Mouse (Mus musculus) cerebellum, postnatal 14 days (tissue): Measurements from ENCODE around the gene Krt26.

Experiments
- DNase-seq, 2 experiments: peaks; one replicate each; pipeline ENCODE4 v3.0.0; 2021; ENCODE audit warnings: mixed read lengths in 2 of 2

Gene Krt26

DNA sequence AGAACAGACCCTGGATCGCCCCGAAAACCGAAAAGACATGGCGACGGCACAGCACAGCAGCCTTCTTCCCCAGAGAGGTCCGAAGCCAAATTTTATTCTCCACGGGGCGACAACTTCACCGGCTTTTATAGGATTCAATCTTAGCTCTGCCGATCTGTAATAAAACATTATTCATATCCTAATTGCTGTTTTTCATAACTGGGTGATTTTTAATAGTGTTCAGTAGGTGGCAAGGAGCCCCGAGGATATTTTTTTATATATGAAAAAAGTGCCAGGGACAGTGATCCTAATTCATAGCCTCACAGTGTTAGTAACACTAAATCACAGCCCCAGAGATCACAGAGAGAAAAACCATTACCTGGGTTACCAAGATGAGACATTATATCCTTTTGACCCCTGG is at the start of gene Krt26:
Gene Krt26, minus strand, starts transcription at position 101 of the 400 bp plus-strand sequence.
- DNase-seq = no peak

DNA sequence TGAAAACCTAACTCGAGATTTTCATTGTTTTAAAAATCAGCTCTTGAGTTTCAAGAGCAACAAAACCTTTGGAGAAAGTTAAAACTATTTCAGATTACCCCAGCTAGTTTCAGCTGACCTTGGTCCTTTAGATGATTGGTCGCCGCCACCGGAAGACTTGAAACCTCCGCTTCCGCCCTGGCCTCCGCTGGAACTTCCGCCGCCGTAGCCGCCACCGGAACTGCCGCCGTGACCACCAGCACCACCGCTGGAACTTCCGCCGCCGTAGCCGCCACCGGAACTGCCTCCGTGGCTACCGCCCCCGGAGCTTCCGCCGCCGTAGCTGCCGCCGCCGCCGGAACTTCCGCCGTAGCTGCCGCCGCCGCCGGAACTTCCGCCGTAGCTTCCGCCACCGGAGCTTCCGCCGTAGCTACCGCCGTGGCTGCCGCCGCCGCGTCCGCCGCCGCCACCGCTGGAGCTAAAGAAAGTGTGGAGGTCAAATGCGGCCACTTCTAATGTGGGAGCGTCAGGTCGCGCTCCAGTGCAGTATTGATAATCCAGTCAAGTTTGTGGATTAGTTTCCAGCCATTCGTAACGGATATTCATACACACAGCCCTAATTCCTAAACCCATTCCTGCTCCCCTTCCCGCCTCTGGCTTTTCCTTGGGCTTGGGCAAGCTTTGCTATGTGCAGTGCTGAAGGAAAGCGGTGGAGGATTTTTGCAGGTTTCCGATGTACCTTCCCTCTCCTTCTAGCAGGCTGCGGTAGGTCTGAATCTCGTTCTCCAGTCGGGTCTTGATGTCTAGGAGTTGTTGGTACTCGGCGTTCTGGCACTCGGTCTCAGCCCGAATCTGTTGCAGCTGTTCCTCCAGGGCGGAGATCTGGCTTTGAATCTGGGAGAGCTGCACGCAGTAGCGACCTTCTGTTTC is 48.3 kb upstream of the Krt26 start:
- DNase-seq = peak; percentile 90 to 91

DNA sequence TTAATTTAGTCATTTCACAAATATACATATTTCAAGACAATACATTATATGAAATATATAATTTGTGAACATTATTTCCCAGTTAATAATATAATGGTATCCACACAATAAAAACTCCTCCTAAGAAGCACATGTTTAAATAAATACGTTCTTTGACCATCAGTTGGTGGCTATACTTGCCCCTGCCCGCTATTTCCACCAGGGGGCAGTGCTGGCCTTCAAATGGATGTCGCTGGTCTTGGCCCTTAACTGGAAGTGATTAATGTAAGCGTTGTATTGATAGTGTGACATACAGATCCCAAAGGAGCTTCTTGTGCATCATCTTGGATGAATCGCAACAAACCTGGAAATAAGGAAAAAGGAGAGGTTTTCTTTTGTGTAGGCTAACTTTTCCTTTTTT is 41.8 kb upstream of the Krt26 start:
- DNase-seq = peak; percentile 86 to 90

DNA sequence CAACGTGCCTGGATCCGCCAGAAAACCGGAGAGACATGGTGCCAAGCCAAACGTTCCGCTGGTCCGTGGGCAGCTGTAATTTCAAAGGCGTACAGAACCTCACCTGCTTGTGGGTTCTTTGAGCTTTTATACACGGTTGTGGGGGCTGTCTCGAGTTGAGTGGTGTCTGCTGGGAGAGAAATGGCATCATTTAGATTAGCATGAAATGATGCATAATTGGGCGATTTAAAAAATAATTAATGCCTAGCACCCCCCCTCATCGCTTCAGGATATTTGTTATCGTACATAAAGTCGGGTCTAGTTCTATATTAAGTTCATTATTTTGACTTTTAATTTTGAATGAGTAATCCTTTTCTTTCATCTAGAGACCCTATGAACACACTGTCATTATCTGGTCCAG is 37.0 kb upstream of the Krt26 start, which contains the start of gene Krt28:
Gene Krt28, minus strand, starts transcription at position 101 of the 400 bp plus-strand sequence.
- no peak for DNase-seq

DNA sequence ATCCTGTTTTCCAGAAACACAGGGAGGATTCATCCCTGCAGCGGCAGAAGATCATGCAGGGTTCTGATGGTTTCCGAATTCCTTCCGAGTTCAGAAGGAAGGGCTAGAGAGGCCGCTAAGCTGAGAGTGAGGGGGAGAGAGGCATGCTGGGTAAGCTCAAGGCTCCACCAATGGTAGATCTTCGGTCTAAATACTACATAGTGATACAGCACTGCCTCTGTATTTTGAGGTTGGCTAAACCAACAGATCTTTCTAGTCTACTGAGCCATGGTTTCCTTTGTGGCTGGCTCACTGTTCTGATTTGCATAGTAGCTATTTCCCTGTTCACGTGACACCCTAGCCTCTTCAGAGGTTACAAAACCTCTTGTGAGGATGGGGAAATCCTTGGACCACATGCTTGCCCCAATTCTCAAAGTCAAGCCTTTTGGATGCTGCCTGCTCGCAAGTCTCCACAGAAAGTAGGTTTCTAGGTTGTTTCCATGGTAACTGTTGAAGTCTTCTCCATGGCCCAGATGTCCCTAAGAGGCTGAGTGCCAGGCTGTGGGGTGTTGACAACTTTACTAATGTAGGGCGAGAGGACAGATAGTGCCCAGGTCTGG is 32.2 kb upstream of the Krt26 start:
- DNase-seq = peak; percentile 61 to 69

DNA sequence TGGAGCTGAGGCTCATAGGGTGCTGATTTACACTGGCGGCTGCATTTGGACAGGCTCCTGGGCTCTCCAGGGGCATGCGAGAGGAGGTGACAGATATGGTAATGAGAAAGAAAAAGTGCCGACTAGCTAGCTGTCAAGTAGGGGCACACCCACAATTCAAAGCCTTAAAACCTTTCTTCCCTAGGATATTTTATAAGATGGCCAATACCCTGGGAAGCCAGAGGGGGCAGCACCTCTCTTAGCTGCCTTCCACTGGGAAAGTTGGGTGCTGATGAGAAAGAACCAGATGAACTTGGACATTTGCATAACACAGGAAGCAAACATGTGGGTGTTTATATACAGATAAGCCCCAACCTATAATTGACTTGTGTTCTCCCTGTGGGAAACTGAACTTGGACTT is 31.5 kb upstream of the Krt26 start:
- peak in 1 of 2 experiments; percentile 57 for DNase-seq

DNA sequence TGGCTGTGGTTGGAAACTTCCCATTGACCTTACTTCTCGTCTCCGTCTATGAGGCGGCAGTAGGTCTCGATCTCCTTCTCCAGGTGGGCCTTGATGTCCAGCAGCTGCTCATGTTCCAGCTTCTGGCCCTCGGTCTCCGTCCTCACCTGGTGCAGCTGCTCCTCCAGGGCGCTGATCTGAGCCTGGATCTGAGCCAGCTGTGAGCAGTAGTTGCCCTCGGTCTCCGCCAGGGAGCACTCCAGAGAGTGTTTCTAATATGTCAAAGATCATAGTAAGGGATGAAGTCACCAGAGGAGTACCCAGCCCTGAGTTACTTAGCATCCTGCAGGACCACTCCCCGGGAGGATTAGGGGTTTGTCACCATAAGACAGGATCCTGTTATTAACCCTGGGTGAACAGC is 29.0 kb upstream of the Krt26 start:
- peak in 1 of 2 experiments; percentile 68 for DNase-seq

DNA sequence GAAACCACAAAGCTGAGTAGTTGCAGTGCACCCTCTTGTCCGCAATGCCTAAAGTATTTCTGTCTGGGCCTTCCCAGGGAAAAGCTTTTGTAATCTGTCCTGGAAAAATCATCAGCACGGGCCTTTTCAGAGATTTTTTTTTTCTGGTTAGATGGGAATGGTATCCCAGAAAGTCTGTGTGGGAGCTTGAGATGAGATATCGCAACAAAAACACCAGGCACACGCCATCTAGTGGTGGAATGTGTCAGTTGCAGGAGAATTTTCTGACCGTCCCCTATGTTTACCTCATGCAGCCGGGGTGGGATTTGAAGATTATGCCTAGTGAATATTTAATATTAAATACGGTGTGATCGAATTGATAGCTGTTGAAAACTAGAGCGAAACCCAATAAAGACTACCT is 26.6 kb upstream of the Krt26 start:
- peak; percentile 61 to 62 for DNase-seq

DNA sequence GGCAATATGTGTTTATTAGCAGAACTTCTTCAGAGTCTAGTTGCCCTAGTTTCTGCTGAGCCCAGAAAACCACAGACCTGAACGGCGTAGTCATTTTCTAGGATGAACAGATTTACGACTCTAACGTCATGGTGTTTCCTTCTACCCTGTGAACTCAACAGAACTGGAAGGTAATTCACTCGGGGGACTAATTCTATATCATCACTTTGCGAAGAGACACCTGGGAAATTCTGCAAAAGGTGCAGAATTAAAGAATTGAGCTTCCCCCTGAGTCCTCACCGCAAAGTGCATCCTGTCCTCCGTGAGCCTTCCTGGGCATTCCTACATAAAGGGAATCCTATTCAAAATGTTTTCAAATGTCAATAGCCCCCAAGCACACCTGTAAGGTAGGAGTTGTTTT is 23.7 kb upstream of the Krt26 start:
- DNase-seq = no peak

DNA sequence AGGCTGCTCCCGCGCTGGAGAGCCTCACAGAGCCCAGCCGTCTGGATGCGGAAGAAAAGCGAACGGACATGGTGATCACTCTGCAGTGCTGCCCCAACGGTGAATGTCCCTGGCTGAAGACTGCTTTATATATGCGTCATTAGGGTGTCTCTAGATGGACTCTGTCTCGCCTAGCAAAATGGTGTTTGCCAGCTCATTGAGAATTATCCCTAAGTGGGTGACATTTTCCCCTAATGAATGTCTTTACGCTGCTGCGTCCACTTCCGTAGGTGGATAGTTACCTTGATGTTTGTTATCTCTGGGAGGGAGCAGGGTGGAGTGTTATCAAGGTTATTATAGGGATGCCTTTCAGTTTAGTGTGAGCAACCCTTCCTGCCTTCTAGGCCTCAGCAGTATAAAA is 13.2 kb upstream of the Krt26 start, which contains the start of gene Krt27:
Gene Krt27, minus strand, starts transcription at position 101 of the 400 bp plus-strand sequence.
- DNase-seq = no peak

DNA sequence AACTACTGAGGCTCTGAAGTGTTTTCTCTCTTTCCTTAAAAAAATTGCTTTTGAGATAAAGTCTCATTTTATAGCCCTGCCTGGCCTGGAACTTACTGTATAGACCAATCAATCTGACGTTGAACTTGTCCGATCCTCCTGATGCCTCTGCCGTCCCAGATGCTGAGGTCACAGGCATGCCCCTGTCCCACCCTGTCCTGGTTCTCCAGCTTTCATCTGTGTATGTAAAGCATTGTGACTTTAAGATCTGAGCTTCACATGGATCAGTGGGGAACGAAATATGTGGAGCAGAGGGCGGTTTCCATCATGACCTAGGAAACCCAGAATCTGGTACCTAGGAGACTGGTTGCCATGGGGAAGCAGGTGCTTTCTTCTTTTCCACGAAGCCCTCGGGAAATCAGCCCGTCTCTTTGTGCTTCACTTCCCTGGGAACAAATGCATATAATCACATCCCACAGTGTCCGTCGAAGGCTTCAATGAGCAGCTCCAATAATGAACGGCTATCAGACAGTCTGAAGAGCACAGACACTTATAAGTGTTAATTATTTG is 1.6 kb upstream of the Krt26 start:
- no peak for DNase-seq

DNA sequence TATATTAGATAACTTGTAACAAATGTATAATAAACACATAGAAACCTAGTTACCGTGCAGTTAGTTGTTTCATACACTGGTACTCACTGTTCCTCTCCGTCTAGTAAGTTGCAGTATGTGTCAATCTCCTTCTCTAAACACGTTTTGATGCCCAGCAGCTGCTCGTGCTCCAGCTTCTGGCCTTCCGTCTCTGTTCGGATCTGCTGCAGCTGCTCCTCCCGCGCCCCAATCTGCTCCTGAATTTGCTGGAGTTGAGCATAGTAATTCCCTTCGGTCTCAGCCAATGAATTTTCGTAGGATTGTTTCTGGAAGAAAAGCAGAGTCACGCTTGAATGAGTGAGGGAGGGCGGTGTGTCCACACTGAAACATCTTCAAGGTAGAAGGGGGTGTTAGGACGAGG is 4.3 kb downstream of the Krt26 start:
- peak in 1 of 2 experiments; percentile 8 for DNase-seq

DNA sequence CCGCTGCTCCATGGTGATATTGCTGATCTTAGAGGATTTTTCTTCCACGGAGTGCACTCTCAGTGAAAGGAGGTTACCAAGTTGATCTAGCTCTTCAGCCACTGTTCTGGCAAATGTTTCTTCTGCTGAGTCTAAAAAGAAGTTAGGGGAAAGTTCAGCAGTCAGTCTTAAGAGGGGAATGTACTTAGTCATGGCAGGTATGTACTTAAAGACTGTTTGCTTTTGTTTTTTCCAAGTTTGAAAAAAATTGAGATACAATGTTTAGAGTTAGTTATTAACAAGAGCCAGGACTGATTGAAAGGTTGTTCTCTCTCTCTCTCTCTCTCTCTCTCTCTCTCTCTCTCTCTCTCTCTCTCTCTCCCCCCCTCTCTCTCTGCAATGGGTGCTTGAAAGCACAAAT is 8.1 kb downstream of the Krt26 start:
- DNase-seq = no peak

DNA sequence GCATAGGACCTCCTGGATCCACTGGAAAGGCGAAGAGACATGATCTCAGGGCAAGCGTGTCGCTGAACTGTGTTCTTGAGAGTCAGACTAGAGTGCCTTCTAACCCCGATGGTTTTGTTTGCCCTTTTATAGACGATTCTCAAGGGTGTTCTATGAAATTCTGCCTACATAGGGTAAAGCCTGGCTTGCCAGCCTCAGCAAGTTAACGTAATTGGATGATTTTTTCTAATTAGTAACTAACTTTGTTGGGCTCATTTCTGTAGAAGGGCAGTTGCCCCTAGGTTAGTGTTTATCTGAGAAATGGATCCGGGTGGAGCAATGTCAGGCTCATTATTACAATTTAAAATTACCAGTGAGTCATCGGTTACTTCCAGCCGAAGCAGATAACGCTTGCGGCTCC is 14.9 kb downstream of the Krt26 start, which contains the start of gene Krt25:
Gene Krt25, minus strand, starts transcription at position 101 of the 400 bp plus-strand sequence.
- no peak for DNase-seq

DNA sequence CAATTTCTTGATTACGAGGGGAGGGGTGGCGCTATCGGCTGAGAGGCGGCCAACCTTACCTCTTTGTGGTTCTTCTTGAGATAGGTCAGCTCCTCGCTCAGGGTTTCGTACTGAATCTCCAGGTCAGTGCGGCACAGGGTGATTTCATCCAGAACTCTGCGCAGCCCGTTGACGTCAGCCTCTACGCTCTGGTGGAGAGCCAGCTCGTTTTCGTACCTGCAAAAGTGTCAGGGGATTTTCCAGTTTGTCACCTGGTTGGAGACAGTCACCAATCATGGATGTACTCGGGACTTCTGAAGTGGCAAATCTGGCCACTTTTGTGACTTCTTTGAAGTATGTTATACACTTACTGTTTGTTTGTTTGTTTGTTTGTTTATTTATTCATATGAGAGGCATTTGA is 16.7 kb downstream of the Krt26 start:
- DNase-seq = no peak

DNA sequence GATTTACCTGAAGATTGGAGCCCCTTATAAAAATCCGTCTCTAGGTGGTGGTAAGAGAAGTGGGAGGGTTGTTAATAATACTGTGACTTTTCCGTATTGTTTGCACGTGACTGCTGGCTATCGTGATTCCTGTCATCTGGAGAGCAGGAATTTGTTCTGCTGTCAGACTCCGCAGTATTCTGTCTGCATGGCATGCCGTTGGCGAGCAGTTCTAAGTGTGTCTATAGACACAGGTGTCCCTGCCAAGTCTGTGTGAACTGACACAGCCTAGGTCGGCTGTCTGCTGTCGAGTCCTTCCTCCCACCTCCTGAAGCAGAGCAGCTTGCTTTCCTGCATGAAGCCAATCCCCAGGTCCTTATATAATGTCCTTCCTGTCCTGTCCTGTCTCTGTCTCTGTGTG is 18.6 kb downstream of the Krt26 start:
- DNase-seq = no peak

DNA sequence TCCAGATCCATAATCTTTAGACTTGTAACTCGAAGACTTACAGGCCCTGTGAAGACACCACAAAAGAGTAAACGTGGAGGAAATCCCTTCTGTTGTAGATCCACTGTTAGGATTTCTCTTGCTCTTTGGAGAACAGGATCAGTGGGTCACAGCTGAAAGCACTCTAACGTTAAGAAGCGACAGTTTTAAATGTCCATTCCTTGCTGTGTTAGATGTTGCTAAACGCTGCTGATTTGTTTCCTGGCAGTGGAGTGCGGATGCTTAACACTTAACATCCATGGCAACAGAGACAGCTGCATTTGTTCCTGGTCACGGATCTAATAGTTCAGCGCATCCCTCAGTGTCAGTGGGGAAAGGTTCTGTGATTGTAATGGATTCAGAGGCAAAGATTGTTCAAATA is 21.2 kb downstream of the Krt26 start:
- no peak for DNase-seq

DNA sequence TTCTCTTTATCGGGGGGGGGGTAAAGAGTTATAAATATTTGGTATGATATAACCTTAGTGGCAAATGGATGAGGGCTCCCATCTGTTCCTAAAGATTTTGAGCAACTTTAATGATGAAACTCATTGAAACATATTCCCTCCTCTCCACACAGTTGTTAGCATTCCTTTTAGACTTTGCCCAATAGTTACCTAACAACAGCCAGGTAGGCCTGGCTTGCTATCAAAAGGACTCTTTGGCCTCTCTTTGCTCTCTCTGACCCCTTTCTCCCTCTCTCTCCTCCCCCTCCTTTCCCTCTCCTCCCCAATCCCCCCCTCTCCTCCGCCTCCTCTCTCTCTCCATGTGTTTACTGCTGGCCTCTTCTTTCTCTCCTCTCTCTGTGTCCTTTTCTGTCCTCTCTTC is 23.2 kb downstream of the Krt26 start:
- DNase-seq = no peak

DNA sequence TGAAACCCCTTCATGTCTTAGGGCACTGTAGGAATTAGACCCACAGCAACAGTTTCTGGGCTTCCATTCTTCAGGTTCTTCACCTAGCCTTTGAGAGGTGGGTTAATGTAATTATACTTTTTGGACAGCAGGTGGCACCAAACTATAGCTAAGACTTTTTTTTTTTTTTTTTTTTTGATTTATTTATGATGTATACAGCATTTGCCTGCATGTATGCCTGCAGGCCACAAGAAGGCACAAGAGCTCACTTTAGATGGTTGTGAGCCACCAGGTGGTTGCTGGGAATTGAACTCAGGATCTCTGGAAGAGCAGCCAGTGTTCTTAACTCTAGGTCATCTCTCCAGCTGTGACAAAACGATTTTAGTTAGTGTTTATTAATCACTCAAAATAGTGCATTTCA is 26.9 kb downstream of the Krt26 start:
- peak in 1 of 2 experiments; percentile 22 for DNase-seq

DNA sequence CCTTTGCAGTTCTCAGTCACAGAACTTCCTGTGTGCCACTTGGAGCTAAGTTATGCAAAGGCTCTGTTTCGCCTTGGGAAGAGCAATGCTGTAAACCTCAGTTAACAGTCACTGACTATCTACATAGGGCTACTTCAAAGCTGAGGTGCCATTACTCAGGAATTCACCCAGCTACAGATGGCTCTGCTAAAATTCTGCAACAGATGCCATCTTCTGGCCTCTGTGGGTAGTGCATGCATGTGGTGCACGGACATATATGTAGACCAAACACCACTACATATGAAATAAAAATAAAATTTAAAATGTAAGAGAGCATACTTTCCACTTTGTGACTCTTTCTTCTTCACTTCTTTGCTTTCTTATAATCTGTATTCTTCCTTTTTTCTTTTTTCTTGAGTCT is 30.2 kb downstream of the Krt26 start:
- peak; percentile 78 to 83 for DNase-seq

DNA sequence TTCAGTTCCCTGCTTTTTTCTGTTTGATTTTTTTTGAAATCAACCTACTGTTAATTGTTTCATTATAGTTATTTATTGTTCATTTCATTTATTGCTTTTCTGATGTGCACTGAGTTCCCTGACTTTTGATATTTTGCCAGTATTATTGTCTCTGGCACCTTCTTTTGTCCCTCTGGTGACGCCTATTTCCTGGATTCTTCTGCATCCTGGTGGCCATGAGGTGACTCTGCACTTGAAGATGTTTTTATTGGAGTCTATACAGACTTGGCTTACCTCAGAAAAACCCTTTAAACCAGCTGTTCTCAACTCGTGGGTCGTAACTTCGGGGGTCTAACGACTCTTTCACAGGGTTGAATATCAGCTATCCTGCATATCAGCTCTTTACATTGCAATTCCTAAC is 42.7 kb downstream of the Krt26 start:
- peak in 1 of 2 experiments; percentile 24 for DNase-seq

DNA sequence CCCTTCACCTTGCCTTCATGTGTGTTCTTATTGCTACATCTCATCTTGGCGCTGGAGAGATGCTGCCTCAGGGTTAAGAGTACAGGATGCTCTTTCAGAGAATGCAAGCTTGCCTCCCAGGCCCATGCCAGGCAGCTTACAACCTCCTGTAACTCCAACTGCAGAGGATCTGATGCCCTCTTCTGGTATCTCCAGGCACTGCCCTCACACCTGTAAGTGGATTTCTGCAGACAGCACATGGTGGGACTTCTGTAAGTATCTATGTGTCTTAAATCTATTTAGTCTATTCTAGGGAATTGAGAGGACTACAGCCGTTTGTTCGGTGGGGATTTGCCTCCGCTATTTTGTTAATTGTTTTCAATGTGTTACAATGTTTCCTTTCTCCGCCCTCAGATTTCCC is 44.9 kb downstream of the Krt26 start:
- peak; percentile 78 to 84 for DNase-seq

DNA sequence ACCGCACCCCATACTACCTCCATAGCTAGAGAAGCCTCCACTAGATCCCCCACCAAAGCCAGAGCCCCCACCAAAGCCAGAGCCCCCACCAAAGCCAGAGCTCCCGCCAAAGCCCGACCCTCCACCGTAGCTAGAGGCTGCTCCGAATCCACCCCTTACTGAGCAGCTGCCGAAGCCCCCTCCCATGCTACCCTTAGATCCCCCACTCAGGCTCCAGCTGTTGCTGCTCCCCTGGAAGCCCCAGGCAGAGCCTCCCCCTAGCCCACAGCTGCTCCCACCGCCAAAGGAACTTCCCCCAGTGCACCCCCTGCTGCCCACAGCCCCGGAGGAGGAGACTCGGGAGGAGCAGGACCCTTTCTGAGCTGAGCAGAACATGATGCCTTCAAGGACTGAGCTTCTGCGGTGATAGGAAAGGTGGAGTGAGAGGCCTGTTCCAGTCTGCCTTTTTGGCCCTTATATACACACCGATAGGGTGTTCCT is 52.9 kb downstream of the Krt26 start, which contains the start of gene Krt24:
Gene Krt24, minus strand, starts transcription at position 430 of the 480 bp plus-strand sequence.
- DNase-seq = no peak
